Mouse (Mus musculus) kidney, adult 2 months (tissue): ENCODE data around the gene Gpatch2. TPM values are rescaled to one million over a fixed set of nuclear protein-coding genes. Genes with fewer than 3 reads are reported as not detected.
A peak's percentile ranks its signal among the peaks of the same experiment; 100 is the strongest.

Experiments
- DNase-seq: peaks from one replicate; pipeline ENCODE4 v3.0.0; 2021
- H3K27ac ChIP-seq: fragments of 200-500 bp; 2 replicates; pipeline ENCODE4 v1.5.1; 2012; ENCODE audit warnings: low read depth, low read length, control low read depth, inconsistent platforms; ENCODE audit not compliant: insufficient read depth
- H3K27me3 ChIP-seq: fragments of 200-500 bp; replicated peaks from 2 replicates; pipeline ENCODE4 v1.6.1; 2012; ENCODE audit warnings: mild to moderate bottlenecking, moderate library complexity, low read length, inconsistent platforms; ENCODE audit not compliant: control insufficient read depth, insufficient read depth
- H3K36me3 ChIP-seq: fragments of 200-500 bp; 2 replicates; pipeline ENCODE4 v1.6.1; 2012; ENCODE audit warnings: mild to moderate bottlenecking, moderate library complexity, low read length, inconsistent platforms; ENCODE audit not compliant: control insufficient read depth, insufficient read depth
- H3K4me1 ChIP-seq: fragments of 200-500 bp; 2 replicates; pipeline ENCODE4 v1.6.1; 2011; ENCODE audit warnings: low read length; ENCODE audit not compliant: control insufficient read depth, insufficient read depth
- H3K4me3 ChIP-seq: fragments of 200-500 bp; 2 replicates; pipeline ENCODE4 v1.5.1; 2011; ENCODE audit warnings: mild to moderate bottlenecking, low read depth, low read length, control low read depth; ENCODE audit not compliant: insufficient read depth
- CTCF ChIP-seq: fragments of 200-500 bp; conservative IDR thresholded peaks from 2 replicates; pipeline ENCODE4 v1.5.1; 2011; ENCODE audit warnings: low read depth, mild to moderate bottlenecking, control low read depth, low read length, moderate library complexity, mixed read lengths; ENCODE audit not compliant: insufficient read depth, insufficient read length
- POLR2A ChIP-seq: fragments of 200-500 bp; IDR thresholded peaks from one replicate; pipeline ENCODE4 v1.6.1; 2011; ENCODE audit warnings: low read depth, low read length, control low read depth
- WGBS: fragments of 180-500 bp; shearing (Covaris S2); methylation state at CpG from one replicate; pipeline ENCODE4 v1.1.7; 2018; 5-methylcytosine and 5-hydroxymethylcytosine counted together
- polyA plus RNA-seq: library from polyadenylated mRNA; depleted of rRNA; stranded (reverse); fragments of >200 nt; gene quantifications from 2 replicates; pipeline ENCODE4 v1.2.3, GENCODE M21; 2012

The Gpatch2 gene
- polyA plus RNA-seq, 1 experiment = 8.0 TPM

DNA sequence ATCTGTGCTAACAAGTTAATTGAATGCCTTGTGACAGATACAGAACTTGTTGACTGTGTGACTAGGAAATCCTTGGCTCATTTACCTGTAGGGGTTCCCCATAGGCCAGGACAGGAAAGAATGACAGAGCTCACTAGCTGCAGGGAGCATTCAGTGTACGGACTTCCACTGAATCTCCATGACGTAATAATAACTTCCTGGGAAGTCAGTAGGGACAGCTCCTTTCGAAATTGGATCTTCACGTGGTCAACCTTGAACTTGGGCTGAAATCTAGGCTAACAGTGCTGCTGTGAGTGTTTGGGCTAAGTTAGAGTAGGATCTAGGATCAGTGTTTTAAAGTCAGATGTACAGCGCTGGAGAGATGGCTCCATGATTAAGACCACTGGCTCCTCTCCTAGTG is 29.4 kb downstream of the Gpatch2 start:
- no peak for DNase-seq
- H3K27me3 ChIP-seq = no peaks in the 10 kb centered on the region
- no peaks in the 10 kb centered on the region for H3K36me3 ChIP-seq
- TF ChIP-seq CTCF = no peak
- TF ChIP-seq POLR2A = no peak
- 79% methylated on average over 5 of the region's 5 CpGs for WGBS
- H3K4me1 ChIP-seq = 0 out of 2 replicates have a peak, but pooled peaks cover 3% of the 10 kb centered on the region
- H3K27ac ChIP-seq = no peak overlapping the region
- no peak overlapping the region for H3K4me3 ChIP-seq

DNA sequence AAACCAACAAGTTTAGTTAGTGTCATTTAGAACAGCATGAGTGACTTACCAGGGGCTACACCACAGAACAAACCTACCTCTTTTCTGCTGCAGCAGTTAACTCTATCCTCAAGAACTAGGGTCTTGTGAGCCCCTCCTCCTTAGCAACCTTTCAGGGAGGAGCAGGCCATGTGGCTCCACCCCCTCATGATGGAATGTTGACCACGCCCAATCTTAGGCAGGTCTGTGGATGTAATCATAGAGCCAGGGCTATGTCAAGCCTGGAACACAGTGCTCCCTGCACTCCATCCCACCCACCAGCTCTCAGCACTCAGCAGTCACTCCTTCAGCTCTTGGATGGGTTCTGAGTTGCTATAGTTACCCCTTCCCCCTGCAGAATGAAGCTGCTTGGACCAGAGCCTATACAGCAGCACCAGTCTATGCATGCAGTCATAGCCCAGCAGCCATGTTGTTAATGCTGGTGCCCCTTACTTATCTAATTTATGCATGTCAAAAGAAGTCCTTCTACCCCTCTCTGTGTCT is 35.5 kb downstream of the Gpatch2 start:
- Histone ChIP-seq H3K27ac (no peak overlapping the region), H3K4me3 (no peak overlapping the region), H3K4me1 (no peaks in the 10 kb centered on the region), H3K36me3 (no peaks in the 10 kb centered on the region), H3K27me3 (no peaks in the 10 kb centered on the region)
- 100% methylated on average over 1 of the region's 1 CpGs for WGBS
- no peak for DNase-seq
- TF ChIP-seq POLR2A (no peak), CTCF (no peak)

DNA sequence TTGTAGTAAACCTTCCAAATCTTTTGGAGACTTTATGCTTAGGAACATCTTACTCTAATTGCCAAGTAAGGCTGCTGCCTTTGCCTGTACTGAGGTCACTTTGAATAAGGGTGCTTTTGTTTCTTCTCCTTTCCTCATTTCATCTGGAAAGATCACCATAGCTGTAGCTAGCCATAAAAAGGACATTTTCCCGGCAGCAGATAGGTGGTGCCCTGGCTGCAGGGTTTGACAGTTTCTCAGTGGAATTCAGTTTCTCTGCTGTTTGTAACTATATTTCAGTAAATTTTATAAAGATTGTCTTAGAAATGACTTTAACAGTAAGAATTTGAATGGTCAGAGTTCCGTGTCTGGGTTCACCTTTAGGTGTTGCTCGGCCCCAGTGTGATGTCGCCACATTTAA is 43.4 kb downstream of the Gpatch2 start:
- Histone ChIP-seq H3K36me3 (no peaks in the 10 kb centered on the region), H3K27ac (no peak overlapping the region), H3K4me1 (no peaks in the 10 kb centered on the region), H3K4me3 (no peak overlapping the region), H3K27me3 (no peaks in the 10 kb centered on the region)
- 84% methylated on average over 4 of the region's 4 CpGs for WGBS
- DNase-seq = no peak
- no peak for TF ChIP-seq POLR2A
- TF ChIP-seq CTCF = no peak

DNA sequence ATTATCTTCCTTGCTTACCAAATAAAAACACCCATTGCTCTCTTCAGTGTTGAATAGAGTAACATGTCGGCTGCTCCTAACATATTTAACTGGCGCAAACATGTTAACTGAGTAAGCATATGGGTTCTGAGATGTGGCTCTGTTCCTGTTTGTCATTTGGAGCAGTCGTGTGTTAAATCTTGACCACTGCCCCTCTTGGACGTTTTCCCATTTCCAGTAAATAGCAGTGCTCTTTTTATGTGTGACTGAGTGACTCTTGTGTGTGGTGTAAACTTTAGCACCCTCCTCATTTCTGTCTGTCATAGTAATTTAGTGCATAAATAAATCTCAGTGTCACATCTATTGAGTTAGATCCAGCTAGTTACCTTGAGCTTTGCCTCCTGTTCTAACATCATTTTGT is 52.3 kb downstream of the Gpatch2 start:
- no peaks in the 10 kb centered on the region for H3K36me3 ChIP-seq
- DNase-seq = peak; percentile 55
- no peak overlapping the region; the same call in 1 of the 2 replicates for H3K27ac ChIP-seq
- TF ChIP-seq POLR2A = no peak
- no peaks in the 10 kb centered on the region for H3K27me3 ChIP-seq
- no peak overlapping the region for H3K4me3 ChIP-seq
- 45% methylated on average over 4 of the region's 4 CpGs for WGBS
- peaks cover 6% of the 10 kb centered on the region; the same call in 1 of the 2 replicates for H3K4me1 ChIP-seq

DNA sequence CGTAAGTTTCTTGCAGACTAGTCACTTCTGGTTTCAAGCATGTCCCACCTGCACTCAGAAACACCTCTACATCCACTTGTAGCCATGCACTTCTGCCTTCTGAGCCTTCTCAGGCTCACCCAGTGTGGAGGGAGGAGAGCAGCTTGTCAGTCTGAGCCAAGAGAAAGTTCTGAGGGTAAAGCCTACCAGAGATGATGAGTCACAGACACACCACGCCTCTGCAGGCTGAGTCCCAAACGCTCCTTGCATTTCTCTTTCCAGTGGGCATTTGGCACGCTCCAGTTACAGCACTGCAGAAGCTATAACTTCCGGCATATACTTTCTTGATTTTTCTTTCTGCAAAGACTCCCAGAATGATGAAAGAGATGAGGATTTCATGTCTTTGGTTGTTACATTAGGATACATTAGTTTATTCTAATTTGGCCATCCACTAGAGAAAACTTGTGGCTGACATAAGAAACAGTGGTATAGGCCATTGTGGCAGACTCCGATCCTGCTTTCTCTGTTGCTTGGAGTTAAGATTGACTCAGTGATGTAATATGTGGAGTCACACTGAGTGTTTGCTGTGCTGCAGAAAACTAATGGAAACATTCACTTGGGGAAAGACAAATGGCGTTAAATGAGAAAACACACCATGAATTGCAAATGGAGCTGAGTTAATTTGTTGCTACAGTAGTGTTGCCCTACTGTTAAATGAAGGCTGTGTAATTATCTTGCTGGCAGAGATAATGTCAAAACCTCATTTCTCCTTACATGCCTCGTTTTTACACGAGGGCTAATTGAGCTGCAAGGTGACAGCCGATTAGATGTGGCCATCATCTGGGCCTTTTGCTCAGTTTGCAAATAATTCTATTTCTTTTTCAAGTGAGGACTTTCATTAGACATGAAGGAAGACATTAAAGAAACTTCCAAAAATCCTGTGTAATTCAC is 55.3 kb downstream of the Gpatch2 start:
- Histone ChIP-seq H3K4me3 (no peak overlapping the region), H3K27ac (no peak overlapping the region), H3K4me1 (peaks cover 6% of the 10 kb centered on the region; the same call in 1 of the 2 replicates), H3K27me3 (no peaks in the 10 kb centered on the region), H3K36me3 (no peaks in the 10 kb centered on the region)
- no peak for DNase-seq
- 80% methylated on average over 10 of the region's 10 CpGs for WGBS
- TF ChIP-seq POLR2A = no peak
- TF ChIP-seq CTCF = no peak

DNA sequence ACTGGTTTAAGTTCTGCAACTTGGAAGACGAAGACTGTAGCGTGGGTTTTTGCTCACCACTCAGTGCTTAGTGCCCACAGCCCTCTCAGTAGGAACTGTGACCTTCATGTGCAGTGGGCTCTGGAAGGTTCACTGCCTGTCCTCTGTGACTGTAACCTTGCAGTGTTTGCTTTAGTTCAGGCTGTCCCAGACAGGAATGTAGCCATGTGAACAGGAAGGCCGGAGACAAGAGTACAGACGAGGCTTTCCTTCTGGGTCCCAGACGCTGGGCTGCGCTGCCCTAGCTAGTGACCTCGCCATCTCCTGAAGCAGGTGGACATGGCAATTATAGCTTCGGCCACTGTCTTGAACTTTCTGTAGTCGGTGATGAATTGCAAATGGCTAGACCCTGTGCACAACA is 62.0 kb downstream of the Gpatch2 start:
- WGBS = 57% methylated on average over 9 of the region's 9 CpGs
- Histone ChIP-seq H3K27me3 (no peaks in the 10 kb centered on the region), H3K27ac (no peak overlapping the region), H3K4me1 (0 out of 2 replicates have a peak, but pooled peaks cover 2% of the 10 kb centered on the region), H3K36me3 (no peaks in the 10 kb centered on the region), H3K4me3 (no peak overlapping the region)
- DNase-seq = peak; percentile 35
- TF ChIP-seq POLR2A (no peak), CTCF (no peak)

DNA sequence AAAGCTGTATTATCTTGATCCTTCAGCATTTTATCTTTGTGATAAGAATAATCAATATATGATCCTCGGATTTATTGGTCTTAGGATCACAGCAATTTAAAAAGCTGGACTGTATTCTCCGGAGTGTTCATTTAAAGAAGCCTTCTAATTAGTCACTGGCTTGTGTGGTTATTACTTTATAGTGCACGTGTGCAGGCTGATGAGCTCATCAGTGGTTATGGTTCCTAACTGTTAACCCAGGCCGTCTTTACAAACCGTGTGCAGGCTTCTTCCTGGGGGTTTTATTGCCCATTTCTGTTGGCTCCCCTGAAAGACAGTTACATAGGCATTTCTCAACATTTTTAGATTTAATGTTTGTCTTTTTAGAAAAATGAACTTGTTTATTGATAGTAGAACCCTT is 63.2 kb downstream of the Gpatch2 start:
- no peak overlapping the region for H3K4me3 ChIP-seq
- H3K36me3 ChIP-seq = no peaks in the 10 kb centered on the region
- no peak for DNase-seq
- H3K27me3 ChIP-seq = no peaks in the 10 kb centered on the region
- 0 out of 2 replicates have a peak, but pooled peaks cover 2% of the 10 kb centered on the region for H3K4me1 ChIP-seq
- WGBS = 73% methylated on average over 5 of the region's 5 CpGs
- H3K27ac ChIP-seq = no peak overlapping the region
- TF ChIP-seq CTCF (no peak), POLR2A (no peak)
